Mouse (Mus musculus) bone marrow, adult 2 months (tissue): ENCODE data around the gene Tmem87a.

Experiments used
- CTCF ChIP-seq: fragments of 200-500 bp; IDR thresholded peaks from 2 replicates; pipeline ENCODE4 v1.5.1; 2011; ENCODE audit warnings: low read length, control low read depth; ENCODE audit not compliant: control insufficient read depth, insufficient read depth
- POLR2A ChIP-seq: fragments of 200-500 bp; IDR thresholded peaks from 2 replicates; pipeline ENCODE4 v1.6.1; 2011; ENCODE audit warnings: low read depth, mild to moderate bottlenecking, control low read depth, low read length, borderline replicate concordance; ENCODE audit not compliant: control insufficient read depth

GRCm38 (mm10) chr2:120389376-120389775, 14.5 kb downstream of the Tmem87a start:
- TF ChIP-seq CTCF (no peak), POLR2A (no peak)
